Mouse (Mus musculus) bone marrow macrophage, adult 2 months (primary cell): ENCODE measurements around the gene Eml4. TPM values are rescaled to one million over a fixed set of nuclear protein-coding genes. Genes with fewer than 3 reads are reported as not detected.

Experiments used
- H3K27ac ChIP-seq: 2 replicates; pipeline ENCODE4 v1.5.1; 2012; ENCODE audit warnings: low read depth, low read length; ENCODE audit not compliant: insufficient read depth
- H3K4me1 ChIP-seq: 2 replicates; pipeline ENCODE4 v1.6.1; 2012; ENCODE audit warnings: low read length; ENCODE audit not compliant: control insufficient read depth, insufficient read depth
- H3K4me3 ChIP-seq: 2 replicates; pipeline ENCODE4 v1.5.1; 2012; ENCODE audit warnings: mild to moderate bottlenecking, low read length, moderate library complexity; ENCODE audit not compliant: insufficient read depth
- CTCF ChIP-seq: IDR thresholded peaks from 2 replicates; pipeline ENCODE4 v1.5.1; 2012; ENCODE audit warnings: low read depth, mild to moderate bottlenecking, low read length, moderate library complexity
- POLR2A ChIP-seq: IDR thresholded peaks from 2 replicates; pipeline ENCODE4 v1.6.1; 2012; ENCODE audit warnings: mild to moderate bottlenecking, low read depth, low read length, borderline replicate concordance
- polyA plus RNA-seq: library from polyadenylated mRNA; stranded (reverse); fragments of >200 nt; gene quantifications from 2 replicates; pipeline ENCODE4 v1.2.4, GENCODE M21; 2012; ENCODE audit not compliant: missing spikeins, insufficient read depth, insufficient read length

Eml4 gene
- polyA plus RNA-seq, 1 experiment, result 16.6 TPM

- Histone ChIP-seq H3K27ac (no peak overlapping the region), H3K4me3 (no peak overlapping the region), H3K4me1 (peaks cover 23% of the 10 kb centered on the region)
- TF ChIP-seq CTCF (no peak), POLR2A (no peak)
Measured at GRCm38 (mm10) chr17:83377755-83378443, 27.2 kb downstream of the Eml4 start.

GRCm38 (mm10) chr17:83378444-83378762 lies 27.7 kb downstream of the Eml4 start:
- peaks cover 25% of the 10 kb centered on the region for H3K4me1 ChIP-seq
- H3K4me3 ChIP-seq, result no peak overlapping the region
- TF ChIP-seq CTCF, result no peak
- no peak for TF ChIP-seq POLR2A
- no peak overlapping the region for H3K27ac ChIP-seq

GRCm38 (mm10) chr17:83379366-83379765 lies 28.6 kb downstream of the Eml4 start:
- TF ChIP-seq CTCF, result no peak
- Histone ChIP-seq H3K27ac (no peak overlapping the region), H3K4me1 (peaks cover 27% of the 10 kb centered on the region), H3K4me3 (no peak overlapping the region)

- H3K4me1 ChIP-seq, result peaks cover 27% of the 10 kb centered on the region
- no peak for TF ChIP-seq POLR2A
- no peak for TF ChIP-seq CTCF
- H3K27ac ChIP-seq, result no peak overlapping the region
- H3K4me3 ChIP-seq, result no peak overlapping the region
Measured at GRCm38 (mm10) chr17:83379791-83380190, 29.1 kb downstream of the Eml4 start.

GRCm38 (mm10) chr17:83382752-83383151 lies 32.0 kb downstream of the Eml4 start:
- Histone ChIP-seq H3K4me3 (no peak overlapping the region), H3K27ac (no peak overlapping the region), H3K4me1 (peaks cover 22% of the 10 kb centered on the region)
- TF ChIP-seq POLR2A (no peak), CTCF (no peak)

- Histone ChIP-seq H3K4me3 (no peak overlapping the region), H3K4me1 (peaks cover 11% of the 10 kb centered on the region), H3K27ac (no peak overlapping the region)
- TF ChIP-seq POLR2A (no peak), CTCF (no peak)
Measured at GRCm38 (mm10) chr17:83384981-83385380, 34.2 kb downstream of the Eml4 start.

GRCm38 (mm10) chr17:83387161-83387560 lies 36.4 kb downstream of the Eml4 start:
- Histone ChIP-seq H3K4me1 (peaks cover 12% of the 10 kb centered on the region), H3K27ac (no peak overlapping the region), H3K4me3 (no peak overlapping the region)
- TF ChIP-seq CTCF (peak; percentile 31; the same call in 1 of the 2 replicates), POLR2A (no peak)

- Histone ChIP-seq H3K4me1 (peaks cover 35% of the 10 kb centered on the region), H3K4me3 (no peak overlapping the region), H3K27ac (no peak overlapping the region)
- no peak for TF ChIP-seq CTCF
- no peak for TF ChIP-seq POLR2A
Measured at GRCm38 (mm10) chr17:83394013-83394412, 43.3 kb downstream of the Eml4 start.

- Histone ChIP-seq H3K4me3 (peak overlapping the region; percentile 42), H3K27ac (peak overlapping the region; percentile 92), H3K4me1 (peaks cover 28% of the 10 kb centered on the region)
- TF ChIP-seq CTCF (no peak), POLR2A (no peak)
Measured at GRCm38 (mm10) chr17:83397571-83398100, 46.9 kb downstream of the Eml4 start.

- peaks cover 28% of the 10 kb centered on the region for H3K4me1 ChIP-seq
- peak overlapping the region; percentile 37; the same call in 1 of the 2 replicates for H3K27ac ChIP-seq
- TF ChIP-seq POLR2A (no peak), CTCF (no peak)
- no peak overlapping the region for H3K4me3 ChIP-seq
Measured at GRCm38 (mm10) chr17:83398756-83399155, 48.0 kb downstream of the Eml4 start.

GRCm38 (mm10) chr17:83430607-83431006 lies 79.9 kb downstream of the Eml4 start:
- Histone ChIP-seq H3K4me1 (peaks cover 6% of the 10 kb centered on the region), H3K4me3 (no peak overlapping the region), H3K27ac (no peak overlapping the region)
- TF ChIP-seq POLR2A (no peak), CTCF (no peak)
